Mouse (Mus musculus): ENCODE results near the gene Cadm3. TPM values are rescaled to one million over a fixed set of nuclear protein-coding genes. Genes with fewer than 3 reads are reported as not detected.

Cadm3 gene
- polyA plus RNA-seq, 1 experiment = not detected

DNA sequence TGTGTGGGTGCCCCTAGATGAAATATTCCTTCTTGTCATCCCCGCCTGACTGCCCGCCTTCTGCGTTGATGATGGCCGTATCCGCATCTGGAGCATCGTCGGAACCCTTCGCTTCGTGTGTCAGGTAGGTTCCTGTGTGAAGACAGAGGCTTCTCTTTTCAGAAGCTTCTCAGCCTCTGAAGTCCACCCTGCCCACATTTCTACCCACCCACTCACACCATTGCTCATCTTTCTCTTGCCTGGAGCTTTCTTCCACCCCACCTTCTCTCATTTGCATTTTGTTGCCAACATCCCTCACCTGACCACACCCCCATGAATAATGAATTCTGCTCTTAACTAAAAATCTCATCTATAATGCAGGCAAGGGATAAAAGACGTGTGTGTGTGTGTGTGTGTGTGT is 30.5 kb downstream of the Cadm3 start:
- no peak for TF ChIP-seq GATA1 (IDR thresholded peaks at IDR 0.05; ENCODE audit: low read length)

DNA sequence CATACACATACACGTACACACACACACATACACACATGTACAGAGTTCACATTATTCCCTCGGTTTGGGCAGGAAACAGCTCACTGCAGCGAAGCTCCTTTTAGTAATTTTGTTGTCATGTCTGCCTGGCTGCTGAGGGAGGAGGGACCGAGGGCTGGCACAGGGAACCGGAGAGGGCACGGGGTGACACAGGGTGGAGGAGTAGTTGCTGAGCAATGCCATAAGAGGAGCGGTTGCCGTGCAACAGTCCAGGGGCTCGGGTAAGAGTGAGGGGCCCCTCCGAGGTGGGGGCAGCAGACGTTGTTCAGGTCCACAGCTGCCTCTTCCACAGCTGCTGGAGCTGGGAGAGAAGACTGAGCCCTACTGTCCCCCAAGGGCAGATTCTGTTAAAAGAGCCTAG is 31.6 kb downstream of the Cadm3 start:
- TF ChIP-seq GATA1 (IDR thresholded peaks at IDR 0.05; ENCODE audit: low read length) = no peak

GRCm38 (mm10) chr1:173333312-173334253 is 33.9 kb downstream of the Cadm3 start, which contains the start of gene Ackr1:
Gene Ackr1, minus strand, starts transcription at chr1:173333750.
- no peak for TF ChIP-seq GATA1 (IDR thresholded peaks at IDR 0.05; ENCODE audit: low read length)

DNA sequence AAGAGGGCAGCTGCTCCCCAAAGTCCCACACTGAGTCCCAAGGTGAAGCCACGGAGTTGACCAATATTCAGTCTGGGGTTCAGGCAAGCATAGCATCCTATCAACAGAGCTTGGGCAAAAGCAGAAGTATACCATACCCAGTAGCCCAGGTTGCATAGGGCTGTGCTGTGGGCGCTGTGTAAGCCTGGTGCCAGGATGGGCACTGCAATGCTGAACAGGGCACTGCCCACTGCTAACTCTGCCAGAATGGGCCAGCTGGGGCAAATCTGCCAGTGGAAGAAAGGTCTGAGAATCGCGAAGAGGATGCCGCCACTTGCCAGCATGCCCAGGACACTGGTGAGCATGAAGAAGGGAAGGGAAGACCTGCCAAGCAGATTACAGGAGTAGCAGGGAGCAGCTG is 35.1 kb downstream of the Cadm3 start:
- no peak for TF ChIP-seq GATA1 (IDR thresholded peaks at IDR 0.05; ENCODE audit: low read length)

GRCm38 (mm10) chr1:173329743-173330142 is 37.8 kb downstream of the Cadm3 start:
- no peak for TF ChIP-seq GATA1 (IDR thresholded peaks at IDR 0.05; ENCODE audit: low read length)

GRCm38 (mm10) chr1:173329185-173329584 is 38.3 kb downstream of the Cadm3 start:
- peak; percentile 73 for TF ChIP-seq GATA1 (IDR thresholded peaks at IDR 0.05; ENCODE audit: low read length)

- TF ChIP-seq GATA1 (IDR thresholded peaks at IDR 0.05; ENCODE audit: low read length) = no peak
Observed at GRCm38 (mm10) chr1:173328446-173328845, 39.0 kb downstream of the Cadm3 start.

DNA sequence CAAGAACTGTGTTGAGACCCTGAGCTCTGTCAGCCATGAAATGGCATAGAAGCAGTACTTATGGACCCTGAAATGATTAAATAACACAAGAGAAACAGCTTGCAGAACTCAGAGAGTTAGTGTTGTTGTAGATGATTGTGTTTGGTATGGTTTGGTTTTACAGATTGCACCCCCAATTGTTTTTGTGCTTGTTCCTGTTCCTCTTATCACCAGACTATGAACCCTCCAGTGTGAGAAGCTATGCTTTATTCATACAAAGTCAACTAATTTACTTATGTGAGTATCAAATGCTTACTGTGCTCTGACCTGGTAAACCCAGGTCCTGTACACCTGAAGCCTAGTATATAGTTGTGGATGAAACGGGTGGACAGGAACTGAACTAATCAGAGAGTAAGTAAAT is 40.9 kb downstream of the Cadm3 start:
- no peak for TF ChIP-seq GATA1 (IDR thresholded peaks at IDR 0.05; ENCODE audit: low read length)

GRCm38 (mm10) chr1:173325395-173325794 is 42.1 kb downstream of the Cadm3 start:
- no peak for TF ChIP-seq GATA1 (IDR thresholded peaks at IDR 0.05; ENCODE audit: low read length)

DNA sequence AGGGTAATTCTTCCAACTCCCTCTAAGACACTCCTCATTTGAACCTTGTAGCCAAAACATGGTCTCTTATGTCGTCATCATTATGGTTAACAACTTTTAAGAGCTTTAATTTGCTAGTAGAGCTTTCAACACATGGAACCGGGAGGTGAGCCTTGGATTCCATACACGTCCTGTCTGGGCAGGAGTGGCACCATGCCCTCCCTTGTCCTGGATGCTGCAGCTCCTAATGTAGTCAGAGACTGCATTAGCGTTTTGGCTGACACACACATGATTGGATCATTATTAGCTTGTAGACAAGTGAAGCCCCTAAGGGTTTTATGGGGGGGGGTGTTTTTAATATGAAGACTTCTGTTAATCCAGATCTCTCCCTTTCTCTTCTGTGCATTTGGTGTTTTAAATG is 42.5 kb downstream of the Cadm3 start:
- TF ChIP-seq GATA1 (IDR thresholded peaks at IDR 0.05; ENCODE audit: low read length) = no peak

GRCm38 (mm10) chr1:173323839-173324585 is 43.5 kb downstream of the Cadm3 start:
- no peak for TF ChIP-seq GATA1 (IDR thresholded peaks at IDR 0.05; ENCODE audit: low read length)

- TF ChIP-seq GATA1 (IDR thresholded peaks at IDR 0.05; ENCODE audit: low read length) = no peak
Observed at GRCm38 (mm10) chr1:173322249-173322627, 45.3 kb downstream of the Cadm3 start.

DNA sequence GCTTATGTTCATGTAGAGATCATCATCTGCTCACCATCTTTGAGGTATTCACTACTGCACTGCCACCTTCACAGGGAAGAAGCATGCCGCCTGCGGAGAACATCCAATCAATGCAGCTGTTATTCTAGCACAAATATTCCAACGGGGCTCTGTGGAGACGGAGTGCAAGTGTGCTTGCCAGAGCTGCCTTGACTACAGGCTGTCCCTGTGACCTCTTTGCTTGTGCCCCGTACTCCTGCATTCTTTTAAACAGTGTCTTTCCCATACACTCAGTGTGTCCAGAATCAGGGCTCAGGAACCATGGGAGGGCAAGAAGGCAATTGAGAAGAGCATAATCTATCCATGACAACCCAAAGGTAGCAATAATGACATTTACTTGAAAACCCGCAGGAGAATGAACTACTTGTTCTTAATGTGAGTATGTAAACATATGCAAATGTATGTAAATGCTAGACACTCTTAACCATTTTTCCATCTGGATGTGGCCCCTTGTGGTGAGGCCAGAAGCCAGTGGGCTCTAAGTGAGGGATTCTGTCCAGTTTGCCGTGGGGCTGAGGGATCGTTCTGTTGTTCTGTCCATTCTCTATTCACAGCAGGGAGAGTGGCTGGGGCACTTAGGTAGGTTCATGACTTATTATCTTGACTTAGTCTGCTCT is 45.8 kb downstream of the Cadm3 start:
- no peak for TF ChIP-seq GATA1 (IDR thresholded peaks at IDR 0.05; ENCODE audit: low read length)

DNA sequence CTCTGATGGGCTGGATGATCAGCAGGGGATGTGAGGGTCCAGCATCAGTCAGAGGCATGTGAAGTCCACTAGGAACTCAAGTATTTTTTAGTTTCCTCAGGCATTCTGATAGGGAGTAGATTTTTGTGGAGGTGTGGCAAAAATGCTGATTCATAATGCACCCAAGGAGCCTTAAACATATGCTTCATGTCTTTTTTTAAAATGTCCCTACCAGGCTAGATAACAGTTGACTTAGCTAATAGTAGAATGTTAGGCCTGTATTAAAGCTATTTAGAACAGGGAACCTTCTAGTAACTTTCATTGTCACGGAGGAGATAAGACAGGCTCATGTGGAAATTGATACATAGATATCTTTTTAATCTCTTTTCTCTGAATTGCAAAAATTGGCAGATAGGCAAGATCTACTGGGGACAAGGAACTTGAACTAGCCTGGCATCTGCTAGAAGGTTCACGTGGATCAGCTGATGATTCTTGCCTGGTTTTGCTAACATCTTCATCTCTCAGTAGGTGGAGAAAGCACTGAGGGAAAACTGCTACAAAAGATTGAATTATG is 49.5 kb downstream of the Cadm3 start:
- TF ChIP-seq GATA1 (IDR thresholded peaks at IDR 0.05; ENCODE audit: low read length) = peak; percentile 50

DNA sequence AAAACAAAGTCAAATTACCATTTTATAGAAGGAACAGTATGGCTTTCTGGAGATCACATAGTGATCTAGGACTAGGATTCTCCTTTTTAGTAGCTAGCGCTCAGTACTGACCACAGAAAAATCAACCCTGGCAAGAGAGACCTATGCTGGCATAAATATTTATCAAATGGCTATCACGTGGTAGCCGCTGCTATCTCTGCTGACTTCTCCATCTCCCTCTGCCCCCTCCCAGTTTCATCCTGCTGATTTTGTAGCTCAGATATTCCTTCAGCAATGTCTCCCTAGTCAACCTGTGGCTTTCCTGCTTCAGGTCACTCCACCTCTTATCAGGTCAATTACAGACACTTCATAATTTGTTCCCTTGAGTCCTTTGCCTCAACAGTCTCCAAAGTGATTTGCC is 51.8 kb downstream of the Cadm3 start:
- no peak for TF ChIP-seq GATA1 (IDR thresholded peaks at IDR 0.05; ENCODE audit: low read length)

Other genes with a start within 250 kb of the Cadm3 start
- gene Olfr1408, start 230.3 kb downstream of the Cadm3 start, polyA plus RNA-seq (2012) = not detected in 2 replicates
- not detected in 2 replicates for gene Olfr1406, start 177.1 kb downstream of the Cadm3 start, polyA plus RNA-seq (2012)
- gene Olfr218, start 169.9 kb downstream of the Cadm3 start, polyA plus RNA-seq (2012) = not detected in 2 replicates
- gene Olfr1404, start 155.3 kb downstream of the Cadm3 start, polyA plus RNA-seq (2012) = not detected in 2 replicates
- not detected in 2 replicates for gene Fcer1a, start 140.5 kb downstream of the Cadm3 start, polyA plus RNA-seq (2012)
- not detected in 2 replicates for gene Olfr418, start 101.7 kb downstream of the Cadm3 start, polyA plus RNA-seq (2012)
- gene Mptx2, start 89.9 kb downstream of the Cadm3 start, polyA plus RNA-seq (2012) = not detected in 2 replicates
- gene Ackr1, start 33.9 kb downstream of the Cadm3 start, polyA plus RNA-seq (2012) = not detected in 2 replicates
- not detected in 2 replicates for gene Aim2, start 16.8 kb downstream of the Cadm3 start, polyA plus RNA-seq (2012)
- gene Ifi206, start 123.3 kb upstream of the Cadm3 start, polyA plus RNA-seq (2012) = not detected in 2 replicates
- not detected in 2 replicates for gene Ifi214, start 168.3 kb upstream of the Cadm3 start, polyA plus RNA-seq (2012)
- not detected in 2 replicates for gene Ifi213, start 231.6 kb upstream of the Cadm3 start, polyA plus RNA-seq (2012)